In genomic region chr7:143717811-143718210, GRCm38 (mm10) we compare ENCODE assay signal across 17 mouse cellular contexts. TPM values are rescaled to one million over a fixed set of nuclear protein-coding genes. Genes with fewer than 3 reads are reported as not detected.
A peak's percentile ranks its signal among the peaks of the same experiment; 100 is the strongest.
DNase-seq lines count a peak whose midpoint lies in the region; ATAC-seq and TF ChIP-seq lines count a peak whose summit lies in the region.
"Had no signal": no experiment of that assay in that cellular context is flagged by ENCODE, and none has a peak within 500 bp of the region (broad histone marks: within the 10 kb centered on the region; RNA-seq: fewer than 3 reads in every experiment).

No protein-coding gene starts in this region.

- H3K27me3 ChIP-seq in heart, embryonic 13.5 days (replicated peaks), result no peaks in the 10 kb centered on the region
- no peaks in the 10 kb centered on the region for H3K27me3 ChIP-seq in neural tube, embryonic 14.5 days (ENCODE audit: control insufficient read depth, insufficient read depth, low read length)
- no peaks in the 10 kb centered on the region for H3K27me3 ChIP-seq in neural tube, embryonic 15.5 days (replicated peaks)
- H3K27me3 ChIP-seq in lung, embryonic 16.5 days (ENCODE audit: control insufficient read depth, insufficient read depth, low read depth, low read length), result no peaks in the 10 kb centered on the region
- no peaks in the 10 kb centered on the region for H3K27me3 ChIP-seq in forebrain, embryonic 15.5 days
- H3K27me3 ChIP-seq: embryonic facial prominence, embryonic 15.5 days; hindbrain, embryonic 13.5 days; neural tube, embryonic 12.5 days had no signal

- H3K4me2 ChIP-seq in heart, embryonic 13.5 days, result peak overlapping the region; percentile 45
- no peak overlapping the region for H3K4me2 ChIP-seq in neural tube, embryonic 14.5 days (ENCODE audit: low read depth, low read length)
- H3K4me2 ChIP-seq in neural tube, embryonic 15.5 days, result no peak overlapping the region
- no peak overlapping the region for H3K4me2 ChIP-seq in lung, embryonic 16.5 days (ENCODE audit: low read depth, low read length)
- no peak overlapping the region for H3K4me2 ChIP-seq in forebrain, embryonic 15.5 days (replicated peaks)
- H3K4me2 ChIP-seq: embryonic facial prominence, embryonic 15.5 days; hindbrain, embryonic 13.5 days; neural tube, embryonic 12.5 days had no signal

- TF ChIP-seq CTCF in gastrocnemius, adult 2 months (IDR thresholded peaks at IDR 0.05), result no peak

- ATAC-seq in heart, embryonic 13.5 days (ENCODE audit: extremely low read depth, insufficient number of reproducible peaks, low FRiP score, low TSS enrichment), result peak; percentile 52; the same call in 1 of the 2 replicates
- ATAC-seq in neural tube, embryonic 14.5 days (ENCODE audit: low read depth), result peak; percentile 56; the same call in 1 of the 2 replicates
- no peak for ATAC-seq in neural tube, embryonic 15.5 days (ENCODE audit: low FRiP score)
- peak; percentile 98 for ATAC-seq in lung, embryonic 16.5 days (ENCODE audit: low read depth)
- ATAC-seq in forebrain, embryonic 15.5 days (replicated peaks), result no peak

- peak overlapping the region; percentile 88 for H3K27ac ChIP-seq in heart, embryonic 13.5 days (replicated peaks)
- no peak overlapping the region for H3K27ac ChIP-seq in neural tube, embryonic 14.5 days (ENCODE audit: low read depth, low read length)
- no peak overlapping the region for H3K27ac ChIP-seq in neural tube, embryonic 15.5 days (replicated peaks)
- peak overlapping the region; percentile 89 for H3K27ac ChIP-seq in lung, embryonic 16.5 days (ENCODE audit: low read length)
- H3K27ac ChIP-seq in gastrocnemius, adult 2 months, result no peak overlapping the region
- no peak overlapping the region for H3K27ac ChIP-seq in forebrain, embryonic 15.5 days (replicated peaks)
- H3K27ac ChIP-seq: embryonic facial prominence, embryonic 15.5 days; hindbrain, embryonic 13.5 days; neural tube, embryonic 12.5 days had no signal

- H3K9me3 ChIP-seq in heart, embryonic 13.5 days, result no peaks in the 10 kb centered on the region
- no peaks in the 10 kb centered on the region for H3K9me3 ChIP-seq in neural tube, embryonic 14.5 days (ENCODE audit: control insufficient read depth, low read length)
- no peaks in the 10 kb centered on the region for H3K9me3 ChIP-seq in neural tube, embryonic 15.5 days (replicated peaks)
- H3K9me3 ChIP-seq in lung, embryonic 16.5 days (ENCODE audit: control insufficient read depth, low read length), result no peaks in the 10 kb centered on the region
- H3K9me3 ChIP-seq in forebrain, embryonic 15.5 days, result no peaks in the 10 kb centered on the region
- H3K9me3 ChIP-seq: embryonic facial prominence, embryonic 15.5 days; hindbrain, embryonic 13.5 days; neural tube, embryonic 12.5 days had no signal

- H3K4me3 ChIP-seq in heart, embryonic 13.5 days, result no peak overlapping the region
- H3K4me3 ChIP-seq in neural tube, embryonic 14.5 days (ENCODE audit: low read depth, low read length), result no peak overlapping the region
- H3K4me3 ChIP-seq in neural tube, embryonic 15.5 days (replicated peaks), result no peak overlapping the region
- H3K4me3 ChIP-seq in lung, embryonic 16.5 days (ENCODE audit: low read length), result no peak overlapping the region
- no peak overlapping the region for H3K4me3 ChIP-seq in gastrocnemius, adult 2 months
- H3K4me3 ChIP-seq in forebrain, embryonic 15.5 days, result no peak overlapping the region
- H3K4me3 ChIP-seq: embryonic facial prominence, embryonic 15.5 days; hindbrain, embryonic 13.5 days; neural tube, embryonic 12.5 days had no signal

- WGBS in heart, embryonic 13.5 days, result 41% methylated on average over 1 of the region's 1 CpGs
- WGBS in neural tube, embryonic 14.5 days, result 76% methylated on average over 1 of the region's 1 CpGs
- WGBS in neural tube, embryonic 15.5 days, result 88% methylated on average over 1 of the region's 1 CpGs
- WGBS in lung, embryonic 16.5 days, result 41% methylated on average over 1 of the region's 1 CpGs
- WGBS in forebrain, embryonic 15.5 days, result 74% methylated on average over 1 of the region's 1 CpGs

- 0 out of 2 replicates have a peak overlapping the region, but pooled peaks have one; percentile 40 for H3K9ac ChIP-seq in heart, embryonic 13.5 days
- no peak overlapping the region for H3K9ac ChIP-seq in neural tube, embryonic 14.5 days (replicated peaks; ENCODE audit: low read depth, low read length)
- no peak overlapping the region for H3K9ac ChIP-seq in neural tube, embryonic 15.5 days (replicated peaks)
- H3K9ac ChIP-seq in lung, embryonic 16.5 days (ENCODE audit: low read length), result no peak overlapping the region
- no peak overlapping the region for H3K9ac ChIP-seq in forebrain, embryonic 15.5 days (replicated peaks)
- H3K9ac ChIP-seq: embryonic facial prominence, embryonic 15.5 days; hindbrain, embryonic 13.5 days; neural tube, embryonic 12.5 days had no signal

- intact Hi-C loops in gastrocnemius, adult 2 months (cut with DNase I), result no loop called here

- peaks cover 54% of the 10 kb centered on the region for H3K4me1 ChIP-seq in heart, embryonic 13.5 days
- H3K4me1 ChIP-seq in neural tube, embryonic 14.5 days (ENCODE audit: control insufficient read depth, insufficient read depth, low read length), result peaks cover 4% of the 10 kb centered on the region; the same call in 1 of the 2 replicates
- H3K4me1 ChIP-seq in neural tube, embryonic 15.5 days, result peaks cover 7% of the 10 kb centered on the region
- H3K4me1 ChIP-seq in lung, embryonic 16.5 days (replicated peaks; ENCODE audit: control insufficient read depth, insufficient read depth, low read length), result peaks cover 29% of the 10 kb centered on the region
- peaks cover 9% of the 10 kb centered on the region for H3K4me1 ChIP-seq in forebrain, embryonic 15.5 days
- H3K4me1 ChIP-seq: embryonic facial prominence, embryonic 15.5 days; neural tube, embryonic 12.5 days had no signal

- DNase-seq in heart, adult 18-20 months, result no peak
- DNase-seq in gastrocnemius, adult 2 months, result no peak
- DNase-seq in gastrocnemius, adult 18-20 months (ENCODE audit: low spot score), result no peak
- DNase-seq: B cell, adult 2 months; cerebellum, postnatal 25 days; layer of hippocampus, postnatal 36 days had no signal

- H3K36me3 ChIP-seq in heart, embryonic 13.5 days, result peaks cover 44% of the 10 kb centered on the region
- peaks cover 13% of the 10 kb centered on the region; the same call in 1 of the 2 replicates for H3K36me3 ChIP-seq in neural tube, embryonic 14.5 days (ENCODE audit: control insufficient read depth, insufficient read depth, low read length)
- H3K36me3 ChIP-seq in neural tube, embryonic 15.5 days, result peaks cover 17% of the 10 kb centered on the region
- H3K36me3 ChIP-seq in lung, embryonic 16.5 days (ENCODE audit: control insufficient read depth, insufficient read depth, low read length), result peaks cover 11% of the 10 kb centered on the region
- peaks cover 10% of the 10 kb centered on the region; the same call in 1 of the 2 replicates for H3K36me3 ChIP-seq in forebrain, embryonic 15.5 days

RNA-seq across cellular contexts. Expression of gene Tnfrsf23, which starts 32.1 kb away (rescaled TPM):
- polyA plus RNA-seq in heart, embryonic 13.5 days (2015; fragmentation: Nextera tagmentation; extraction: Ambion mirVana), result 2.4 and 3.1 TPM in 2 replicates
- total RNA-seq in heart, adult 18-20 months (2021), result 1 to 10 TPM; 3.2 to 5.1 TPM
- 0.98 and 1.3 TPM in 2 replicates for polyA plus RNA-seq in neural tube, embryonic 14.5 days (2014; fragmentation: Nextera tagmentation; extraction: Ambion mirVana)
- polyA plus RNA-seq in neural tube, embryonic 15.5 days (2015; fragmentation: Nextera tagmentation; extraction: Ambion mirVana), result 0.93 and 1.4 TPM in 2 replicates
- polyA plus RNA-seq in lung, embryonic 16.5 days (2015; fragmentation: Nextera tagmentation; extraction: Ambion mirVana), result 1.5 and 1.9 TPM in 2 replicates
- 1 to 10 TPM; 3.0 to 4.1 TPM for total RNA-seq in gastrocnemius, adult 2 months (2021)
- 1 to 10 TPM; 4.8 TPM for total RNA-seq in gastrocnemius, adult 18-20 months (2021)
- polyA plus RNA-seq in forebrain, embryonic 15.5 days (2015; fragmentation: Nextera tagmentation; extraction: Ambion mirVana), result 0.45 and 0.66 TPM in 2 replicates
- total RNA-seq: MEL had no signal

RNA-seq across cellular contexts. Expression of gene Osbpl5, which starts 39.0 kb away (rescaled TPM):
- polyA plus RNA-seq in heart, embryonic 13.5 days (2015; fragmentation: Nextera tagmentation; extraction: Ambion mirVana), result 34.8 and 36.2 TPM in 2 replicates
- total RNA-seq in heart, adult 18-20 months (2021), result 10 to 100 TPM; 16.6 to 17.6 TPM
- polyA plus RNA-seq in neural tube, embryonic 14.5 days (2014; fragmentation: Nextera tagmentation; extraction: Ambion mirVana), result 33.3 and 35.5 TPM in 2 replicates
- 37.2 and 37.5 TPM in 2 replicates for polyA plus RNA-seq in neural tube, embryonic 15.5 days (2015; fragmentation: Nextera tagmentation; extraction: Ambion mirVana)
- 45.5 and 48.3 TPM in 2 replicates for polyA plus RNA-seq in lung, embryonic 16.5 days (2015; fragmentation: Nextera tagmentation; extraction: Ambion mirVana)
- total RNA-seq in gastrocnemius, adult 2 months (2021), result 10 to 100 TPM; 12.7 to 18.4 TPM
- total RNA-seq in gastrocnemius, adult 18-20 months (2021), result 10 to 100 TPM; 14.4 to 15.4 TPM
- 30.2 and 32.4 TPM in 2 replicates for polyA plus RNA-seq in forebrain, embryonic 15.5 days (2015; fragmentation: Nextera tagmentation; extraction: Ambion mirVana)

RNA-seq across cellular contexts. Expression of gene Mrgprg, which starts 49.0 kb away (rescaled TPM):
- polyA plus RNA-seq in heart, embryonic 13.5 days (2015; fragmentation: Nextera tagmentation; extraction: Ambion mirVana), result not detected in 2 replicates
- total RNA-seq in heart, adult 18-20 months (2021), result under 1 TPM in 1 of 2 experiments, not detected in 1; 0.36 TPM
- not detected in 2 replicates for polyA plus RNA-seq in neural tube, embryonic 14.5 days (2014; fragmentation: Nextera tagmentation; extraction: Ambion mirVana)
- polyA plus RNA-seq in neural tube, embryonic 15.5 days (2015; fragmentation: Nextera tagmentation; extraction: Ambion mirVana), result not detected in 2 replicates
- polyA plus RNA-seq in lung, embryonic 16.5 days (2015; fragmentation: Nextera tagmentation; extraction: Ambion mirVana), result not detected in 2 replicates
- total RNA-seq in gastrocnemius, adult 2 months (2021), result 1 to 10 TPM in 1 of 2 experiments, under 1 TPM in 1; 0.26 to 1.3 TPM
- under 1 TPM; 0.43 to 0.71 TPM for total RNA-seq in gastrocnemius, adult 18-20 months (2021)
- polyA plus RNA-seq in forebrain, embryonic 15.5 days (2015; fragmentation: Nextera tagmentation; extraction: Ambion mirVana), result not detected in 2 replicates
- total RNA-seq: layer of hippocampus, postnatal 36 days; megakaryocyte, adult 5-6 weeks; MEL had no signal
- polyA plus RNA-seq: embryonic facial prominence, embryonic 15.5 days; hindbrain, embryonic 13.5 days; limb, embryonic 14.5 days; neural tube, embryonic 12.5 days had no signal

Comparison
In these comparisons a context has a peak if more than half of its experiments do, and no peak if none do; other contexts are left out.
1. ATAC-seq: peak in heart, embryonic 13.5 days (single experiment), neural tube, embryonic 14.5 days (single experiment) and lung, embryonic 16.5 days (single experiment); none in neural tube, embryonic 15.5 days (single experiment) and forebrain, embryonic 15.5 days (single experiment).
2. H3K27ac ChIP-seq: peak in heart, embryonic 13.5 days (single experiment) and lung, embryonic 16.5 days (single experiment); none in neural tube, embryonic 14.5 days (single experiment), neural tube, embryonic 15.5 days (single experiment), gastrocnemius, adult 2 months (single experiment) and forebrain, embryonic 15.5 days (single experiment).